Mouse (Mus musculus): ENCODE data around the gene Lrrc8c. TPM values are rescaled to one million over a fixed set of nuclear protein-coding genes. Genes with fewer than 3 reads are reported as not detected.

The Lrrc8c gene
- polyA plus RNA-seq, 1 experiment from 2014 or later: 21.4 TPM

DNA sequence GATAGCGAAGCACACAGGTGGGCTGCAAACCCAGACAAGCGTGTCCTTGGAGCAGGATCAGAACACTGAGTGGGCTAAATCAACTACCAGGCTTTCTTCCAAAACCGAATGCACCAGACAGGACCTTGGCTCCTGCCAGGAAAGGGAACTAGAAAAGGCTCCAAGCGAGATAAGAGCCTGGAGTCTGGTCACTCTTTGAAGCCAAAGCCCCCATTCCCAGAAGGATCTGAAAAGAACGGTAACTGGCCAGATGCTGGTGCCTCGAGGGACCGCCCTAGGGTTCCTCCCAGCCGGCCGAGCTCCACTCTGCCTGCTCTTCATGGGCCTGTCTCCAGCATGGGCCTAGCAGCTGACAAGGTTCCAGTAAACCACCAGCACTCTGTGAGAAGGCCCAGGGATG, 83.4 kb downstream of the Lrrc8c start:
- Histone ChIP-seq H3K27me3 (ENCODE audit: control insufficient read depth, insufficient read depth, low read length) (no peaks in the 10 kb centered on the region), H3K9me3 (ENCODE audit: control insufficient read depth, low read depth, low read length) (no peaks in the 10 kb centered on the region), H3K4me1 (ENCODE audit: control insufficient read depth, insufficient read depth, low read length) (no peaks in the 10 kb centered on the region), H3K4me2 (replicated peaks; ENCODE audit: low read depth, low read length) (no peak overlapping the region), H3K36me3 (ENCODE audit: control insufficient read depth, insufficient read depth, low read length) (peaks cover 3% of the 10 kb centered on the region; the same call in 1 of the 2 replicates), H3K4me3 (ENCODE audit: low read depth, low read length) (no peak overlapping the region), H3K27ac (ENCODE audit: low read length) (no peak overlapping the region), H3K9ac (replicated peaks; ENCODE audit: low read depth, low read length) (no peak overlapping the region)
- no peak for ATAC-seq (ENCODE audit: insufficient number of reproducible peaks, insufficient read depth, low FRiP score, low read depth)
- WGBS: 73% methylated on average over 9 of the region's 9 CpGs

DNA sequence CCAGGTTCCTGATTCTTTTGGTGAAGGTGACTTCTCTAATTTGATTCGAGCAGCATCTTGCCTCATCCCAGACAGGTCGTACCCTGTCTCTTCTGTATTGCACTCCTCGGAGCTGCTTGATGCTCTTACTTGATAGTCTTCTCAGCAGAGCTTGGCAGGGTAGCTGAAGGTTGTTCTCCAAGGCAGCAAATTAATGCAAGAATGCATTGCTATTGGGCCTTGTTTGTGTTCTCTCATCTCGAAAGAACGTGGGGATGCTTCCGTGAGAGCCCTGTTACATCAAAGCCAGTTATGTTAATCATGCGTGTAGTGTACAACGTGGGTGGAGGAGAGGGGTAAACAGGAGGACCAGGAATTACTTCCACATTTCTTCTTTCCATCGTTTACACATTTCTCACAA, 86.5 kb downstream of the Lrrc8c start:
- Histone ChIP-seq H3K9me3 (ENCODE audit: control insufficient read depth, low read depth, low read length) (no peaks in the 10 kb centered on the region), H3K4me3 (ENCODE audit: low read depth, low read length) (no peak overlapping the region), H3K4me1 (ENCODE audit: control insufficient read depth, insufficient read depth, low read length) (no peaks in the 10 kb centered on the region), H3K9ac (replicated peaks; ENCODE audit: low read depth, low read length) (no peak overlapping the region), H3K27me3 (ENCODE audit: control insufficient read depth, insufficient read depth, low read length) (no peaks in the 10 kb centered on the region), H3K4me2 (replicated peaks; ENCODE audit: low read depth, low read length) (no peak overlapping the region), H3K27ac (ENCODE audit: low read length) (no peak overlapping the region), H3K36me3 (ENCODE audit: control insufficient read depth, insufficient read depth, low read length) (peaks cover 6% of the 10 kb centered on the region; the same call in 1 of the 2 replicates)
- no peak for ATAC-seq (ENCODE audit: insufficient number of reproducible peaks, insufficient read depth, low FRiP score, low read depth)
- WGBS: 83% methylated on average over 9 of the region's 9 CpGs

DNA sequence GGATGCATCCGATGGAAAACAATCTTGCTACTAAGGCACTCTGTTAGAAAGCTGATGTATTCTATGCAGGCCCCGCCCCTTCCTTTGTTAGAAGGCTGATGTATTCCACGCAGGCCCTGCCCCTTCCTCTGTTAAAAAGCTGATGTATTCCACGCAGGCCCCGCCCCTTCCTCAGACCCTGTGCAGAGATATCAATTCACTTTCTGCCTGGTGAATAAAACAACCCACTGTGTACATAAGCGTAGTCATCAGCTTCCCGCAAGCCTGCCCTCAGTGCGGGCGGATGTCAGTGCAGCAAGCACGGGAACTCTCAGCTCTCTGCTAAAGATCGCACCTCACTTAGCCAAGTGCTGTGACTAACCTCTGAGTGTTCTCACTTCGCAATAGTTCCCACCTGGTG, 90.5 kb downstream of the Lrrc8c start:
- peak; percentile 67; the same call in 1 of the 2 replicates for ATAC-seq (ENCODE audit: insufficient number of reproducible peaks, insufficient read depth, low FRiP score, low read depth)
- H3K27me3 ChIP-seq (ENCODE audit: control insufficient read depth, insufficient read depth, low read length): no peaks in the 10 kb centered on the region
- H3K9me3 ChIP-seq (ENCODE audit: control insufficient read depth, low read depth, low read length): no peaks in the 10 kb centered on the region
- no peak overlapping the region for H3K27ac ChIP-seq (ENCODE audit: low read length)
- 62% methylated on average over 12 of the region's 12 CpGs for WGBS
- H3K4me2 ChIP-seq (replicated peaks; ENCODE audit: low read depth, low read length): no peak overlapping the region
- H3K4me3 ChIP-seq (ENCODE audit: low read depth, low read length): no peak overlapping the region
- no peaks in the 10 kb centered on the region for H3K4me1 ChIP-seq (ENCODE audit: control insufficient read depth, insufficient read depth, low read length)
- H3K9ac ChIP-seq (replicated peaks; ENCODE audit: low read depth, low read length): no peak overlapping the region
- H3K36me3 ChIP-seq (ENCODE audit: control insufficient read depth, insufficient read depth, low read length): peaks cover 6% of the 10 kb centered on the region; the same call in 1 of the 2 replicates

DNA sequence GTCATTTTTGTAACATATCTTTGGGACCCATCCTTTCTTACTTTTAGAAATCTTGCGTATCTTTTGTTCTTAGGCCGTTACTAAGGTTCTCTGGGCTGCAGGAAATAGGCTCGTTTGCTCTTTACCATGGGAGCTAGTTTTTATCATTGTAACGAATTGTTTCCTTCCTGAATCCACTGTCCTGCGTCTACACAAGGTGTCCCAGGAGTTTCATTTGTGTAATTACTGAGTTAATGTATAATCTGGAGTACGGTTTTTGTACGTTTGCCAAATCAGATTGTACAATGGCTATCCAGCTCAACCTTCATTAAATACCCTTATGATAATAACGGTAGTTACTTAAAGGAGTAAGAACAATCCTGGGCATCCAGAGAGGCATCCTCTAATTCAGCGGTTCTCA, 93.8 kb downstream of the Lrrc8c start:
- WGBS: 60% methylated on average over 9 of the region's 9 CpGs
- 0 out of 2 replicates have a peak, but pooled peaks cover 3% of the 10 kb centered on the region for H3K36me3 ChIP-seq (ENCODE audit: control insufficient read depth, insufficient read depth, low read length)
- no peak overlapping the region for H3K9ac ChIP-seq (replicated peaks; ENCODE audit: low read depth, low read length)
- H3K27me3 ChIP-seq (ENCODE audit: control insufficient read depth, insufficient read depth, low read length): no peaks in the 10 kb centered on the region
- H3K4me1 ChIP-seq (ENCODE audit: control insufficient read depth, insufficient read depth, low read length): no peaks in the 10 kb centered on the region
- H3K4me3 ChIP-seq (ENCODE audit: low read depth, low read length): no peak overlapping the region
- H3K27ac ChIP-seq (ENCODE audit: low read length): no peak overlapping the region
- no peak for ATAC-seq (ENCODE audit: insufficient number of reproducible peaks, insufficient read depth, low FRiP score, low read depth)
- H3K9me3 ChIP-seq (ENCODE audit: control insufficient read depth, low read depth, low read length): no peaks in the 10 kb centered on the region
- H3K4me2 ChIP-seq (replicated peaks; ENCODE audit: low read depth, low read length): no peak overlapping the region

DNA sequence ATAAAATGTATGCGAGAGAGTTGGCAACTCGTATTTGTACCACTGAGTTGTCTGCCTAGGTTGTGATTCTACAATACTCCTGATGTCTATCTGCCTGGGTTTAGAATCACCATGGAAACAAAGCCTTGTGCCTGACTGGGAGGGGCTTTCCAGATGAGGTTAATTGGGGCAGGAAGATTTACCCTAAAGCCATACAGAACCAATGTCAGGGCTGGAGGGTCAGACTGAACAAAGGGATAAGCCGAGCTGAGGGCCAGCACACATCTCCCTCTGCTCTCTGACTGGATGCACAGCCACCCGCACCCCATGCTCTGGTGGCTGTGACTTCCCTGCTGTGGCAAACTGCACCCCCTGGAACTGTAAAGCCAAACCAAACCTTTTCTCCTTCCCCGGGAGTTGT, 94.8 kb downstream of the Lrrc8c start:
- H3K9me3 ChIP-seq (ENCODE audit: control insufficient read depth, low read depth, low read length): no peaks in the 10 kb centered on the region
- no peak overlapping the region for H3K27ac ChIP-seq (ENCODE audit: low read length)
- no peaks in the 10 kb centered on the region for H3K36me3 ChIP-seq (ENCODE audit: control insufficient read depth, insufficient read depth, low read length)
- H3K4me1 ChIP-seq (ENCODE audit: control insufficient read depth, insufficient read depth, low read length): no peaks in the 10 kb centered on the region
- H3K27me3 ChIP-seq (ENCODE audit: control insufficient read depth, insufficient read depth, low read length): no peaks in the 10 kb centered on the region
- WGBS: 72% methylated on average over 5 of the region's 5 CpGs
- no peak overlapping the region for H3K4me2 ChIP-seq (replicated peaks; ENCODE audit: low read depth, low read length)
- ATAC-seq (ENCODE audit: insufficient number of reproducible peaks, insufficient read depth, low FRiP score, low read depth): no peak
- no peak overlapping the region for H3K4me3 ChIP-seq (ENCODE audit: low read depth, low read length)
- H3K9ac ChIP-seq (replicated peaks; ENCODE audit: low read depth, low read length): no peak overlapping the region

DNA sequence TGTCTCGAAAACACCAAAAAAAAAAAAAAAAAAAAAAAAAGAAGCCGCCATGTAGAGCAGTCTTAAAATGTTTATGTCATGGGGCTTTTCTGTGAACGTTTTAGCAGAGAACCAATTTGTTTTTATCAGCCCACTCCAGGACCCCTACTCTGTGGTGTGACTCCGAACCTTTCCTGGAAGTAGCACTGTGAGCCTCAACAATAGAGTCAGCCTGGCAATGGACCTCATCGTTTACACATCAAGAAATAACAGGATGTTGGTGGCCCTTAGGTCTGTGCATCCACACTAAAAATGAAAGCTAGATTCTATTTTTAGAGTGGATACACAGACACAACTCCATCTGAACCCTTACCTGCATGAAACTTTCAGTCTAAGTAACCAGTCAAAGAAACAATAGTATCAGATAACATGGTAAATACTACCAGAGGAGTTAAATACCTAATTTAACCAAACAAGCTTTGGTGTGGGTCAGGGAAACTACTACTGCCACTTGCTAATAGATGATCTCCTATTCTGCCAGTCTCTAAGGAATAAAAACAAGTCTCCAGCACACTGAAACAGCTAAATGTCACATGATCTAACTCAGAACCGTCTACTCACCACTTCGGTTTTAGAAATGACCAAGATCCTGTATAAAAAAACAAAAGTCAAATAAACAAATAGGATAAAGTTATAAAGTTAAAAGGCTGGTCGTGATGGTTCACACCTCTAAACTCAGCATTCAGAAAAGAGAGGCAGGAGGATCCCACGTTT, 95.7 kb downstream of the Lrrc8c start:
- no peak overlapping the region for H3K4me3 ChIP-seq (ENCODE audit: low read depth, low read length)
- no peak overlapping the region for H3K27ac ChIP-seq (ENCODE audit: low read length)
- no peaks in the 10 kb centered on the region for H3K4me1 ChIP-seq (ENCODE audit: control insufficient read depth, insufficient read depth, low read length)
- H3K27me3 ChIP-seq (ENCODE audit: control insufficient read depth, insufficient read depth, low read length): no peaks in the 10 kb centered on the region
- H3K4me2 ChIP-seq (replicated peaks; ENCODE audit: low read depth, low read length): no peak overlapping the region
- H3K9ac ChIP-seq (replicated peaks; ENCODE audit: low read depth, low read length): no peak overlapping the region
- ATAC-seq (ENCODE audit: insufficient number of reproducible peaks, insufficient read depth, low FRiP score, low read depth): no peak
- H3K9me3 ChIP-seq (ENCODE audit: control insufficient read depth, low read depth, low read length): no peaks in the 10 kb centered on the region
- no peaks in the 10 kb centered on the region for H3K36me3 ChIP-seq (ENCODE audit: control insufficient read depth, insufficient read depth, low read length)
- 42% methylated on average over 8 of the region's 9 CpGs for WGBS

DNA sequence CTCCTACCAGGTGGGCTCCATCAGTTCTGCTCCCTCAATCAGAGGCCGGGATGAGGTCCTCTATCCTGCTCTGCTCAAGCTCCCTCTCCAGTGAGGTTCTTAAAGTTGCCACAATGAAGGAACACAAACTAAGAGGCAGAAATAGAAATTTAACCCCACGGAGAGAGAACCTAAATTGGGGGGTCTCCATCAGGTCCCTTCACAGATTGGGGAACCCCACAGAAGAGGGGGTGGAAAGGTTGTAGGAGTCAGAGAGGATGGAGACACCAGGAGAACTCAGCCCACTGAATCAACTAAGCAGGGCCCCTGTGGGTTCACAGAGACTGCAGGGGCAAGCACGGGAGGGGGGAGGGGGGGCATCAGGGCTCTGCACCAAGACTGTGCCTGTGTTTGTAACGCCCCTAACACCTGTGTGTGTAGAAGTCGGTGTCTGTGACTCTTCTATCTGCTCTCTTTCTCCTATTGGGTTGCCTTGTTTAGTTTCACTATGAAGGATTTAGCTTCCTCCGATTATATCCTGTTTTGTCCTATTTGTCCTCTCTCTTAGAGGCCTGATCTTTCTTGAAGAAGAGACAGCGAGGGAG, 96.8 kb downstream of the Lrrc8c start:
- no peak overlapping the region for H3K9ac ChIP-seq (replicated peaks; ENCODE audit: low read depth, low read length)
- no peaks in the 10 kb centered on the region for H3K9me3 ChIP-seq (ENCODE audit: control insufficient read depth, low read depth, low read length)
- 53% methylated on average over 7 of the region's 7 CpGs for WGBS
- H3K36me3 ChIP-seq (ENCODE audit: control insufficient read depth, insufficient read depth, low read length): no peaks in the 10 kb centered on the region
- no peaks in the 10 kb centered on the region for H3K4me1 ChIP-seq (ENCODE audit: control insufficient read depth, insufficient read depth, low read length)
- no peak for ATAC-seq (ENCODE audit: insufficient number of reproducible peaks, insufficient read depth, low FRiP score, low read depth)
- no peak overlapping the region for H3K4me3 ChIP-seq (ENCODE audit: low read depth, low read length)
- H3K27ac ChIP-seq (ENCODE audit: low read length): no peak overlapping the region
- no peaks in the 10 kb centered on the region for H3K27me3 ChIP-seq (ENCODE audit: control insufficient read depth, insufficient read depth, low read length)
- no peak overlapping the region for H3K4me2 ChIP-seq (replicated peaks; ENCODE audit: low read depth, low read length)

DNA sequence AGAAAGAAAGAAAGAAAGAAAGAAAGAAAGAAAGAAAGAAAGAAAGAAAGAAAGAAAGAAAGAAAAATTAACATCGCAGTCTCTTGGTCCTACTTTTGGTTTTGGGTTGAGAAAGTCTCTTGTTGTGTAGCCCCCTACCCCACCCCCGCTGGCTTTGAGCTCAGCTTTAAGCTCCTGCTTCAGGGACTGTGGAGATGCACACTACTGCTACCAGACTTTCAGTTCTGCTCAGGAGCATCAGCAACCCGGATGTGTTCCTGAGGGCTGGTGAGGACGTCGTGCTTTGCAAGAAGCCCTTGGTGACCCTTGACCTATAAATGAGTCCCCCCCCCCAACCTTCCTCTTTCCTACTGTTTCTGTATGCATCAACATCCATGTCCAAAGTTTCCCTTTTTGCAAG, 97.3 kb downstream of the Lrrc8c start:
- no peak for ATAC-seq (ENCODE audit: insufficient number of reproducible peaks, insufficient read depth, low FRiP score, low read depth)
- H3K27me3 ChIP-seq (ENCODE audit: control insufficient read depth, insufficient read depth, low read length): no peaks in the 10 kb centered on the region
- no peak overlapping the region for H3K9ac ChIP-seq (replicated peaks; ENCODE audit: low read depth, low read length)
- no peaks in the 10 kb centered on the region for H3K36me3 ChIP-seq (ENCODE audit: control insufficient read depth, insufficient read depth, low read length)
- no peak overlapping the region for H3K4me2 ChIP-seq (replicated peaks; ENCODE audit: low read depth, low read length)
- H3K9me3 ChIP-seq (ENCODE audit: control insufficient read depth, low read depth, low read length): no peaks in the 10 kb centered on the region
- no peak overlapping the region for H3K27ac ChIP-seq (ENCODE audit: low read length)
- H3K4me3 ChIP-seq (ENCODE audit: low read depth, low read length): no peak overlapping the region
- no peaks in the 10 kb centered on the region for H3K4me1 ChIP-seq (ENCODE audit: control insufficient read depth, insufficient read depth, low read length)
- WGBS: 79% methylated on average over 5 of the region's 5 CpGs

DNA sequence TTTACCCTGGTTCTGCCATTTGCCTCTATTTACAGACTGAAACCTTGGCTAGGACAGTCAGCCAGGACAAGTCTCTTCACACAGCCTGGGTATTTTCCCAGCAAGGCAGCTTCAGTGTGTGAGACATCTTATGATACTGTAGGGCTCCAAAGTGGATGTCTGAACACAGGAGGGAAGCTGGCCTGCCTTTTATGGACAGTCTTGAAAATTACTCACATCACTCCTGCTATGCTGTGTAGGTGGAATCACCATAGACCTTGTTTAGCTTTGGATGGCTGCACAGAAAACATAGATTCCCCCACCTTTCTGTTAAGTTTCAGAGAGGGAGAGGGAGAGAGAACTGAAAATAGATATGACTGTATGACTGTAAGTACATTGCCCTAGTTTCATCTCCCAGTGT, 99.3 kb downstream of the Lrrc8c start:
- Histone ChIP-seq H3K4me3 (ENCODE audit: low read depth, low read length) (no peak overlapping the region), H3K36me3 (ENCODE audit: control insufficient read depth, insufficient read depth, low read length) (no peaks in the 10 kb centered on the region), H3K27me3 (ENCODE audit: control insufficient read depth, insufficient read depth, low read length) (no peaks in the 10 kb centered on the region), H3K27ac (ENCODE audit: low read length) (no peak overlapping the region), H3K9ac (replicated peaks; ENCODE audit: low read depth, low read length) (no peak overlapping the region), H3K4me2 (replicated peaks; ENCODE audit: low read depth, low read length) (no peak overlapping the region), H3K4me1 (ENCODE audit: control insufficient read depth, insufficient read depth, low read length) (no peaks in the 10 kb centered on the region), H3K9me3 (ENCODE audit: control insufficient read depth, low read depth, low read length) (no peaks in the 10 kb centered on the region)
- no peak for ATAC-seq (ENCODE audit: insufficient number of reproducible peaks, insufficient read depth, low FRiP score, low read depth)
